Mouse (Mus musculus) telencephalon, adult 2 months (tissue): ENCODE measurements around the gene Mllt3.

Experiments used
- DNase-seq: peaks from one replicate; pipeline ENCODE4 v3.0.0-alpha.2; 2011; ENCODE audit warnings: low read depth, low spot score

The Mllt3 gene

GRCm38 (mm10) chr4:88033216-88033653, at the start of gene Mllt3:
TSS of gene Mllt3 (minus strand) at chr4:88033364.
- DNase-seq: peak; percentile 92

GRCm38 (mm10) chr4:88082381-88082780, 49.2 kb upstream of the Mllt3 start:
- DNase-seq: no peak

DNA sequence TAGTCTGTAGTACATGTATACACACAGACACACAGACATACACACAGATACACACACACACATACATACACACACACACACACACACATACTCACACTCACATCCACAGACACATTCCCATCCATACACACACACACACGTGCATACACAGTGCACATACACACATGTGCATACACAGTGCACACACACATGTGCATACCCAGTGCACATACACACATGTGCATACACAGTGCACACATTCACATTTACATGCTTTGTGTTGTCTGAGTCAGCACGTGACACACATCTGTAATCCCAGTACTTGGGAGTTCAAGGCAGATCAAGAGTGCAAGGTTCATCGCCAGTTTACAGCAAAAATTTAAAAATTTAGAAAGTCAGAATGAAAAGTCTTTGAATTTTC, 48.7 kb upstream of the Mllt3 start:
- no peak for DNase-seq

GRCm38 (mm10) chr4:88081417-88081816, 48.3 kb upstream of the Mllt3 start:
- no peak for DNase-seq

GRCm38 (mm10) chr4:88078983-88079382, 45.8 kb upstream of the Mllt3 start:
- no peak for DNase-seq

DNA sequence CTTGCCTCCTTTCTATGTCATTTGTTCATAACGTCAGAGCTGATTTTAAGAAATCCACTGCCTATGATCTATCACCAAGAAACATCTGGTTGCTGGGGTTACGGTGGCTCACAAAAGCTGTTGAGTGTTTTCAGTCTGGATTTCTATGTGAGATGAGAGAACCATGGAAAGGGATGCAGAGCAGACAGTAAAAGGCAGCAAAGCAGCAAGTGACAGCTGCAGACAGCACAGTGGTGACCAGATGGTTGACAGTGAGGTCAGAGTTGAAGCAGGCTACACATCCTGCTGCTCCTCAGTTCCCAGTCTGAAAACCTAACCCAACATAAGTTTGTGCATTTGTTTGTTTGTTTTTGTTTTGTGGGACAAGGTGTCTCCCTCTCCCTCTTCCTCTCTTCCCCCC, 42.2 kb upstream of the Mllt3 start:
- DNase-seq: no peak

GRCm38 (mm10) chr4:88046280-88046679, 13.1 kb upstream of the Mllt3 start:
- DNase-seq: no peak

DNA sequence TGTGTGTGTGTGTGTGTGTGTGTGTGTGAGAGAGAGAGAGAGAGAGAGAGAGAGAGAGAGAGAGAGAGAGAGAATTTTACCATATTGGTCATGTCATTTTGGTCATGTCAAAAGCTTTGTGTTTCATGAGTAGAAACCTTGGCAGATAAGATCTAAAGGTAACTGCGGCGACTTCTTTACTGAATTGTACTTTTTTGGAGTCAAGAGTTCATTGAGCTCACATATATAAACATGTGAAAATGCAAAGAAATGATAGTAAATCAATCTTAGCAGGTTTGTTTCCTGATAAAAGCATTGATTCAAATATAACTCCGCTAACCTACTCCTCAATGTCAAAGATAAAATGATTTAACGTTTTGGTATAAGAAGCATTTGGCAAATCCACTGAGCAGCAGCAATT, 12.0 kb upstream of the Mllt3 start:
- no peak for DNase-seq

DNA sequence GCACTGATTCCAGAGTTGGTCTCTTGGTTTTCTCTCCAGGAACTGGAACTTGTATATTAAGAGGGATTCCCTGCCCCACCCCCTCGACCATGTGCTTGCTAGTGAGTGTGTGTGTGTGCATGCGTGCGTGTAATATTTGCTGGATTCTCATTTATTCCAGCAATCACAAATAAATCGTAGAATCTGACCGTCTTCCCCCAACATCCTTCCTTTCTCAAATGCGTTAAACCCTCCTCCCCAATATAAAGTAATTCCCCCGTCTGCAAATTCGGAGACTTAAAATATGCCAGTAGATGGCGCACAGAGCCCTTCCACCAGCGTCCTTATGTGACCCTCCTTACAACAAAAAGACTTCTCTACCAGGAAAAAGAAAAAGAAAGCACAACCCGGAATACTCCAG, 2.2 kb upstream of the Mllt3 start:
- DNase-seq: peak; percentile 57

DNA sequence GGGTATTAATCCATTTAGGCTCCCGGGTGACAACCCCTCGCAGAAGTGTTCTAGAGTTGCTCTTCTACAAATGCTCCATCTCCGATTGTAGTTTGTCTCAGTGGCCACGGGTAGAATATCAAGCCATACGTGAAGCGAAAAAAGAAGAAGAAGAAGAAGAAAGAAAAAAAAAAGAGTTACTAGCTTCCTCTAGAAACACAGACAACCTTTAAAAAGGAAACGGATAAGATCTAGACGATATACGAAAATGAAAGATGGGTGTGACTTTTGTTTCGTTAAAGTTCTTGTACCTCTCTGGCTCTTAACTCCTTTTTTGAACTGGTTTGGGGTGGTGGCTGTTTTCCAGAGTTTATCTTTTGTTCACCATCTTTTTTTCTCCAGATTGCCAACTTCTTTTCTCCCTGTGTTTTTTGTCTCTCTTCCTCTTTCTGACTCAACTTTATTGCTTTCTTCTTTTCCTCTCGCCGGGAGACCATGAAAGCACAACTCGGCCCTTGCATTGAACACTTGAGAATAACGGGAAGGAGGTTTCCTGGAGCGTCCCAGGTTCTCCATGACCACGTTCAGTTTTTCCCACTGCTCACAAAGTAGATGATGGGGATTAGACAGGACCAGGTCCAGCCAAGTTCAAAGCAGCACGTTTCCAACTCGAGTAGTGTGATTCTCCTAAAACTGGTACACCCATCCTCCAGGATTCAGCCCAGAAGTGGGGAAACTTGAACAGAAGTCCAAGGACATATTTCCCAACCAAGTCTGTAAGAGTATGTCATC, 1.4 kb upstream of the Mllt3 start:
- no peak for DNase-seq

GRCm38 (mm10) chr4:88033729-88034386, 694 bp upstream of the Mllt3 start:
- DNase-seq: no peak

DNA sequence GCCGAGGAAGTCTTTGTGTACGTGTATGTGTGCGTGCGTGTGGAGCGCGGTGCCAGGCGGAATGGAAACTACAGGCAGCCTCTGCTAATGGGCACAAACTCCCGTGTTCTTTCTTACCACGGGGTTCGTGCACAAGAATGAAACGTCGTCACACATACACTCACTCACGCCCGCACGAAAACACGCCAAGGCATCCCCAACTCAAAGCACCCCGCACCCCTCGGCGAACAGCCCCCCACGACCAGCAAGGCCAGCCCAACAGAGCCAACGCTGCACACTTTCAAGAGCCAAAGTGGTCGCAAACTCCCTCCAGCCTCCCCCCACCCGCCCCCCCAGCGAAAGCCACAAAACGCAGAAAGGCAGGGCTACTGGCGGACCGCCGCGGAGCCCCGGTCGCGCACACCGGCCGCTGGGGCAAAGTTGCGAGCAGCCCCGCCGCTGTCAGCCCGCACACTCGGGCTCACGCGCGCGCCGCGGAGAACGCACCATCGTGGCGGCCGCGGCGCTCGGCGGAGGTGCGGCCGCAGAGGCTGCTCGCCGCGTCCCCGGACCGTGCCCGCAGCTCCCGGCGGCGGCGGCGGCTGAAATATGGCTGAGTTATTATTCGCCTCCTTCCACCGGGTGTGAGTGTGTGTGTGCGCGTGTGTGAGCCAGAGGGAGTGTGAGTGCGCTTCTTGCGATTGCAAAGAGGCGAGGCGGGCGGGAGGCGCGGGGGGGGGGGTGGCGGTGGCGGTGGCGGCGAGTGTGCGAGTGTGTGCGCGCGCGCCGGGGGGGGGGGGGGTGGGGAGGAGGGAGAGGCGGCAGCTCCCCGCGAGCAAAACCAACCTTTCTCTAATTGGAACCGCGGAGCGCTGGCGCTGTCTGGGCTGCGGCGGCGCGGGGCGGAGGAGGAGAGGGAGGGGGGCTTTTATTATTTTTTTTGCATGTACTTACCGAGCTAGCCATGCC, 739 bp downstream of the Mllt3 start:
- DNase-seq: peak; percentile 34

GRCm38 (mm10) chr4:88031211-88032150, 1.7 kb downstream of the Mllt3 start:
- no peak for DNase-seq

- no peak for DNase-seq
Measured at GRCm38 (mm10) chr4:88023567-88023966, 9.6 kb downstream of the Mllt3 start.

GRCm38 (mm10) chr4:88022623-88023022, 10.5 kb downstream of the Mllt3 start:
- no peak for DNase-seq

DNA sequence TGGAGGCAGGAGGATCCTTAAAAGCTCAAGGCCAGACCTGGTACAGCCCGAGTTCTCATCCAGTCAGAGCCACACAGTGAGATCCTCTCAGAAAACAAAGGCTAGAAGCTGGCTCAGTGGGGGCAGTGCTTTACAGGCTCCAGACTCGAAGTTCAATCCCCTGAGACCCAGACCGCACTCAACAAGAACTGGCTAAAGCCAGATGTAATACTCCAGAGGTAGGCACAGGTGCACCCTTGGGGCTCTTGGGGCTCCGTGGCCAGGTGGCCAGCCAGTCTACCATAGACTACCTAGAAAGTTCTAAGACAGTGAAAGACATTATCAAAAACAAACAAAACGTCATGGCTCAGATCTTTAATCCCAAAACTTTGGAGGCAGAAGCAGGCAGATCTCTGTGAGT, 12.7 kb downstream of the Mllt3 start:
- DNase-seq: no peak

DNA sequence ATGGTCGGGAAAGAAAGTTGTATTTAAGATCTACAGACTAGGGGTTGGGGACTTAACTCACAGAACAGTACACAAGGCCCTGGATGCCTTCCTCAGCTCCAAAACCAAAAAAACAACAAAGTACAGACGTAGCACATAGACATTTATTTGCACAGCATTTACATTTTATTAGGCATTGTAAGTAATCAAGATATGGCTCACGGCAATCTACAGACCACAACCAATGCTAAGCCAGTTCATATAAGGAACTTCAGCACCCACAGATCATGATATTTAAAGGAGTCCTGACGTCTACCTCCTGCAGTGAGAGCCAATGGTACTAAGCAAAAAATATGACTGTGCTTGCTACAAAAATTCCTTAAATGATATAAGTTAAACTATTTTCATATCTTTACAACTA, 13.5 kb downstream of the Mllt3 start:
- DNase-seq: no peak

GRCm38 (mm10) chr4:88017452-88018350, 15.5 kb downstream of the Mllt3 start:
- no peak for DNase-seq

- DNase-seq: no peak
Measured at GRCm38 (mm10) chr4:88015765-88016164, 17.4 kb downstream of the Mllt3 start.

DNA sequence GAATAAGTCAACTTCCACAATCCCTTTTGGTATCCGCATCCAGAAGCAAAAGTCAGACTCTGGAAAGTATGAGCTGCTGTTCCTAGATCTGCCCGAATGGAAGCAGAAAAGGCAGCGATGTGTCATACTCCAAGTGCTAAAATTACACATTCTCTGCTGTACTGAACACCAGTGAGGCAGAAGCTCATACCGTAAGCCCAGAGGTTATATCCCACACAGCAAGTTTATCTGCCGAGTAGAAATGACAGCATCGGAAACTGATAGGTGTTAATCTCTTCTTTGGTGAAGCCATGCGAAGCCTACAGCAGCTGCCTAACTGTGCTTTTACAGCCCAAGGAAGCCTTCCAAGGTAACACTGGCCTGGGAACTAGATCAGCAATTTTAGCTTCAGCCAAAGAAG, 17.9 kb downstream of the Mllt3 start:
- peak; percentile 16 for DNase-seq
